Mouse (Mus musculus) cortical plate, adult 2 months (tissue): ENCODE measurements at regions not wholly inside any gene's neighbourhood (a gene's known extent, or its start where the extent isn't known, plus 50 kb on each side); places are given as distances from the start of the nearest gene placed in this dataset.

Experiments used
- CTCF ChIP-seq: fragments of 200-500 bp; IDR thresholded peaks from 2 replicates; pipeline ENCODE4 v1.5.1; 2011; ENCODE audit warnings: mild to moderate bottlenecking, control low read depth, low read length; ENCODE audit not compliant: insufficient read depth; ENCODE audit errors: extremely low read depth
- POLR2A ChIP-seq: fragments of 200-500 bp; IDR thresholded peaks from 2 replicates; pipeline ENCODE4 v1.6.1; 2011; ENCODE audit warnings: mild to moderate bottlenecking, low read length, control low read depth; ENCODE audit not compliant: insufficient read depth; ENCODE audit errors: extremely low read depth

DNA sequence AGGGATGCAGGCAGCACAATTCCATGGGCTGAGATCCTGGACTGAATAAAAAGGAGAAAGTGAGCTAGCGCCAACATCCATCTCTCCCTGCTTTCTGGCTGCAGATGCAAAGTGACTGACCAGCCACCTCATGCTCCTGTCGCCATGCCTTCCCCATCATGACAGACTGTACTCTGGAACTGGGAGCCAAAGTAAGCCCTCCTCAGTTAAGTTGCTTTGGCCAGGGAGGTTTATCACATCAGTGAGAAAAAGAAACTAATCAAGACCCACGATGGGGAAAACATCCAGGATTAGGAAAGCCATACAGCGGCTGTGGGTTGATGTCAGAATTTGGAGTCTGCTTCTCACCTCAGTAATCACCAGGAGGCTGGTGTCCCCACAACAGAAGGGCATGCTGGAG, 283.6 kb downstream of the Prdm2 start:
- TF ChIP-seq CTCF (no peak), POLR2A (no peak)
